Mouse (Mus musculus) stomach, embryonic 14.5 days (tissue): ENCODE data around the gene Upk3a. TPM values are rescaled to one million over a fixed set of nuclear protein-coding genes. Genes with fewer than 3 reads are reported as not detected.

Experiments used
- ATAC-seq: fragments of 200-750 bp; cut with Nextera tagmentation; 2 replicates; pipeline ENCODE4 v1.8.0; 2017; ENCODE audit warnings: low read depth, moderate TSS enrichment; ENCODE audit not compliant: insufficient number of reproducible peaks, insufficient read depth, low FRiP score
- H3K27ac ChIP-seq: fragments of 300-500 bp; sonication (generic); 2 replicates; pipeline ENCODE4 v1.5.1; 2014; ENCODE audit warnings: mild to moderate bottlenecking, low read length, moderate library complexity, mixed read lengths
- H3K27me3 ChIP-seq: fragments of 300-500 bp; sonication (generic); 2 replicates; pipeline ENCODE4 v1.6.1; 2014; ENCODE audit warnings: low read length, control low read depth, mixed read lengths; ENCODE audit not compliant: control insufficient read depth, insufficient read depth
- H3K36me3 ChIP-seq: fragments of 300-500 bp; sonication (generic); 2 replicates; pipeline ENCODE4 v1.6.1; 2014; ENCODE audit warnings: mild to moderate bottlenecking, control low read depth, low read length, moderate library complexity, mixed read lengths; ENCODE audit not compliant: control insufficient read depth, insufficient read depth
- H3K4me1 ChIP-seq: fragments of 300-500 bp; sonication (generic); 2 replicates; pipeline ENCODE4 v1.6.1; 2014; ENCODE audit warnings: low read length, control low read depth, mixed read lengths; ENCODE audit not compliant: control insufficient read depth, insufficient read depth
- H3K4me2 ChIP-seq: fragments of 300-500 bp; sonication (generic); replicated peaks from 2 replicates; pipeline ENCODE4 v1.6.1; 2014; ENCODE audit warnings: low read depth, low read length, control low read depth
- H3K4me3 ChIP-seq: fragments of 300-500 bp; sonication (generic); 2 replicates; pipeline ENCODE4 v1.5.1; 2014; ENCODE audit warnings: low read depth, low read length, control low read depth
- H3K9ac ChIP-seq: fragments of 300-500 bp; sonication (generic); replicated peaks from 2 replicates; pipeline ENCODE4 v1.6.1; 2014; ENCODE audit warnings: low read depth, mild to moderate bottlenecking, control low read depth, low read length, moderate library complexity, mixed read lengths
- H3K9me3 ChIP-seq: fragments of 300-500 bp; sonication (generic); 2 replicates; pipeline ENCODE4 v1.6.1; 2016; ENCODE audit warnings: low read depth, low read length, control low read depth; ENCODE audit not compliant: control insufficient read depth
- WGBS: fragments of 180-500 bp; shearing (Covaris S2); extraction: QIAGEN DNeasy Blood & Tissue Kit; methylation state at CpG from one replicate; pipeline ENCODE4 v1.1.7; 2014; 5-methylcytosine and 5-hydroxymethylcytosine counted together
- polyA plus RNA-seq: library from polyadenylated mRNA; unstranded; fragments of >200 nt; fragmentation: Nextera tagmentation; extraction: Ambion mirVana; gene quantifications from 2 replicates; pipeline ENCODE4 v1.2.1, GENCODE M21; 2014

The Upk3a gene
- polyA plus RNA-seq, 1 experiment from 2014 or later: 11.5 TPM

- Histone ChIP-seq H3K4me1 (peaks cover 12% of the 10 kb centered on the region; the same call in 1 of the 2 replicates), H3K4me2 (peak overlapping the region; percentile 72), H3K36me3 (no peaks in the 10 kb centered on the region), H3K9ac (peak overlapping the region; percentile 81), H3K27ac (peak overlapping the region; percentile 78), H3K4me3 (peak overlapping the region; percentile 74), H3K27me3 (no peaks in the 10 kb centered on the region), H3K9me3 (no peaks in the 10 kb centered on the region)
- ATAC-seq: peak; percentile 92
- 0% methylated on average over 61 of the region's 75 CpGs for WGBS
These were observed 19.8 kb downstream of the Upk3a start for GRCm38 (mm10) chr15:85036566-85037342.

DNA sequence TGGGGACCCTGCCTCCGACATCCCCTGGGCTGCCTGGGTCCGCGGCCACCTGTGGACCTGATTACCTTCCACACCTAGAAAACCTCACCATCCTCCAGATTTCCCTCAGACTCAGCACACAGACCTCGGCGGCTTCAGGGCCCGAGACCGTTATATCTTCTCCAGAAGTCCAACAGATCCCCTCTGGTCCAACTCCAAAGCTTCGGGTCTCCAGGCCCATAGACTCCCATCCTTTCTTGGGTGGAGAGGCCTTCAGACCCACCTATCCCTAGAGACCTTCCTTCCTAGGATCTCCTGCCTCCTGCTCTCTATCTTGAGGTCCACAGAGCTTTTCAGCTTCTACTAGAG is 20.4 kb downstream of the Upk3a start:
- no peaks in the 10 kb centered on the region for H3K9me3 ChIP-seq
- ATAC-seq: no peak
- H3K36me3 ChIP-seq: no peaks in the 10 kb centered on the region
- no peaks in the 10 kb centered on the region for H3K27me3 ChIP-seq
- H3K4me1 ChIP-seq: peaks cover 17% of the 10 kb centered on the region; the same call in 1 of the 2 replicates
- H3K4me2 ChIP-seq: peak overlapping the region; percentile 72
- H3K9ac ChIP-seq: peak overlapping the region; percentile 81
- H3K27ac ChIP-seq: no peak overlapping the region; the same call in 1 of the 2 replicates
- peak overlapping the region; percentile 74 for H3K4me3 ChIP-seq
- 4% methylated on average over 8 of the region's 8 CpGs for WGBS

DNA sequence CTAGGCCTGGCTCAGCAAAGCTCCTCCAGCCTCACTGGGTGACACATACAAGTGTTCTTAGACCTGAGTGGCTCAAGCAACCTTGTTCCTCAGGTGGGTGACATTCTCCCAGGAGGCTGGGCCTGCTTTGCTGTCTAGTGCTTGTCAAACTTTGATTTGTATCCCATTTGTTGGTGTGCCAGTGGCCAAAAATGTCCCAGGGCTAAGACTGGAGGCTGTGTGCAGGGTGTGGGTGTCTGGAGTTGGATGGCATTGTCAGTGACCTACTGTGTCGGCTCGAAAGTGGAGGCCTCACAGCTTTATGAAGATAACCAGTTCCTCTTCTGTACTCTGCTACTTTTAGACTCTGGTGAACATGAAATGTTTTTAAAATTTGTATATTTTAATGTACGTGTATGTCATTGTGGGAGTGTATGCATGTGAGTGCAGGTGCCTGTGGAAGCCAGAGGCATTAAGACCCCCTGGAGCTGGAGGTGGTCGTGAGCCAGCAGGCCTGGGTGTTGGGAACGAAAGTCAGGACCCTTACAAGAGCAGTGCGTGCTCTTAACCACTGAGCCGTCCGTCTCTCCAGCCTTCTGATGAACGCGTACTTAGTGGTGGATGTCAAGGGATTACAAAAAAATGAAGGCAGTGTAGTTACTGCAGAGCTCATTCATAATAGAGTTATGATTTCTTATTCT is 24.7 kb downstream of the Upk3a start:
- Histone ChIP-seq H3K9ac (no peak overlapping the region), H3K36me3 (peaks cover 9% of the 10 kb centered on the region), H3K4me3 (no peak overlapping the region), H3K27ac (peak overlapping the region; percentile 82), H3K9me3 (no peaks in the 10 kb centered on the region), H3K4me1 (peaks cover 27% of the 10 kb centered on the region; the same call in 1 of the 2 replicates), H3K4me2 (no peak overlapping the region), H3K27me3 (no peaks in the 10 kb centered on the region)
- no peak for ATAC-seq
- WGBS: 74% methylated on average over 10 of the region's 10 CpGs

DNA sequence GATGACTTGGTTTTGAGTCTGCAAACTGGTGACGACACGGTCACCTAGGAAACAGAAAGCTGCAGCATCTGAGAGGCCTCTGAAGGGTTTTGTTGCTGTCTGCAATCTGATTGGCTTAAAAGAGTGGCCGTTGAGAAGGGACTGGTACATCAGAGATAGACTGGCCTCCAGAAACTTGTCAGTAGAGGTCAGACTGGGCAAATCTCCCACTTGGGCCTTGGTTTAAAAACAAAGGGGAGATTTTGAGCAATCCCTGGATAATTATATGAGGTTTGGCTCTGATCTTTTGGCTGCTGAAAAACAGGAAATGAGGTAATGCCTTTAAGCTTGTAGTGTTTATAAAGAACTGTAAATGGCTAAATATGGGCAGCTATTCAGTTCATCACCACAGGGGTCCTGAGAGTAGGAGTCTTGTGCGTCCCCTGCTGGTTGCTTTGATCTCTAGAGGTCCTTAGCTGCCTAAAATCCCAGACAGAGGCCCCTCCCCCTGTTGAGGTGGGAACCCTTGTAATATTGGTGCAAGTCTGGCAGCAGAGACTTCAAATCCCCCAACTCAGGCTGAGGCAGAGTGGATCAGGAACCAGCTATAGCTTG is 25.5 kb downstream of the Upk3a start:
- Histone ChIP-seq H3K27me3 (no peaks in the 10 kb centered on the region), H3K4me3 (no peak overlapping the region), H3K4me2 (peak overlapping the region; percentile 11), H3K36me3 (peaks cover 13% of the 10 kb centered on the region), H3K27ac (peak overlapping the region; percentile 82), H3K9me3 (no peaks in the 10 kb centered on the region), H3K9ac (no peak overlapping the region), H3K4me1 (peaks cover 26% of the 10 kb centered on the region; the same call in 1 of the 2 replicates)
- peak; percentile 83; the same call in 1 of the 2 replicates for ATAC-seq
- WGBS: 12% methylated on average over 4 of the region's 4 CpGs

GRCm38 (mm10) chr15:85043116-85043515 is 26.2 kb downstream of the Upk3a start:
- H3K27me3 ChIP-seq: no peaks in the 10 kb centered on the region
- WGBS: 49% methylated on average over 5 of the region's 5 CpGs
- H3K9me3 ChIP-seq: no peaks in the 10 kb centered on the region
- peaks cover 16% of the 10 kb centered on the region for H3K36me3 ChIP-seq
- ATAC-seq: no peak
- H3K4me1 ChIP-seq: peaks cover 22% of the 10 kb centered on the region; the same call in 1 of the 2 replicates
- H3K9ac ChIP-seq: no peak overlapping the region; the same call in 1 of the 2 replicates
- no peak overlapping the region for H3K4me3 ChIP-seq
- H3K4me2 ChIP-seq: peak overlapping the region; percentile 11
- peak overlapping the region; percentile 82 for H3K27ac ChIP-seq

DNA sequence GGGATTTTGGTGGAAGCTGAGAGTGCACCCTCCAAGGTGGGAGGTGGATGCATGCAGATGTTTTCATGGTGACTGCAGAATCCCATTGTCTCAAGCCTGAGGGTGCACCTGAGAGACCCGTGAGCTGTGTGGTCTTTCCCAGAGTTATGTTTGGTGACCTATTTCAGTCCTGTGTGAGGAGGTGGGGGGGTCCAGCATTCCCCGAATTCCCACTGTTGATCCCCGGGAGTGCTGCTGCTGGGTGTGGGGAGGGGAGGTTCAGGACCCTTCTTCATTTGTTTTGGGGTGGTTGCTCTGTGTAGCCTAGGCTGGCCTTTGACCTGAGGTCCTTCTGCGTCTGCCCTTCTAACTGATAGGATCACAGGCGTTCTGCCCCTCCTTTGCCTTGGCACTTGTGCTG is 26.8 kb downstream of the Upk3a start:
- H3K4me3 ChIP-seq: no peak overlapping the region
- peaks cover 23% of the 10 kb centered on the region for H3K36me3 ChIP-seq
- no peaks in the 10 kb centered on the region for H3K9me3 ChIP-seq
- no peak for ATAC-seq
- no peak overlapping the region for H3K27ac ChIP-seq
- H3K4me1 ChIP-seq: peaks cover 22% of the 10 kb centered on the region; the same call in 1 of the 2 replicates
- H3K9ac ChIP-seq: no peak overlapping the region
- WGBS: 63% methylated on average over 5 of the region's 5 CpGs
- peak overlapping the region; percentile 11; the same call in 1 of the 2 replicates for H3K4me2 ChIP-seq
- H3K27me3 ChIP-seq: no peaks in the 10 kb centered on the region

DNA sequence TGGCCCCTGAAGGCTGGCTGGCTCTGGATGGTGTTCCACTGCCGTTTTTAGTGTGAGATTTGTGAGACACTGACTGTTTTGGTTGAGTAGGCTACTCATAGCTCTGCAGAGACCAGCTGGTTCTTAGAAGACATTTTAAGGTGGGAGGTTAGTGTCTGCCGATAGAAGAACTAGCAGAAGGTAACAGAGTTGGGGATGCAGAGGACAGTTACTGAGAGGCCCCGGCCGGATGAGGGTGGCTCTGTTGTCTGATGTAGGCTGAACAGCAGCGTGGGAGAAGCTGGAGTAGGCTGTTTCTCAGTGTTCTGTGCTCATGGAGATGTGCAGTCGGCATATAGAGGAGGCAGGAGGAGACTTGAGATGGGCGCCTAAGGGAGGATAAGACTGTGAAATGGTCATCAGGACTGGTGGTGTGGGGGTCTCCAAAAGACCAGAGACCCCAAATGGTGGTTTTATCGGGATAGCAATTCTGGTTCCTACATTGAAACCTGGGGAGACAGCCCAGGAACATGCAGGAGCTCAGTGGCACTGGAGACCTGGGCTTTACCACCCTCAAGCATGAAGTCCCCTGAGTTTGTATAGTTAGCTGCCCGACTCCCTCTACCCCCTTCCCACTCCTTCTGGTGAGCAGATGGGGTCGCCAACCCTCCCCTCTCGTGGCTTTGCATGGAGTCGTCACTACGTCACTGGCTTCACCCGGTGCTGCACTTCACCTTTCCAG is 29.4 kb downstream of the Upk3a start:
- peaks cover 21% of the 10 kb centered on the region; the same call in 1 of the 2 replicates for H3K4me1 ChIP-seq
- H3K9me3 ChIP-seq: no peaks in the 10 kb centered on the region
- no peak for ATAC-seq
- no peak overlapping the region for H3K9ac ChIP-seq
- no peak overlapping the region for H3K4me2 ChIP-seq
- no peak overlapping the region for H3K4me3 ChIP-seq
- no peaks in the 10 kb centered on the region for H3K27me3 ChIP-seq
- no peak overlapping the region for H3K27ac ChIP-seq
- WGBS: 91% methylated on average over 14 of the region's 14 CpGs
- peaks cover 39% of the 10 kb centered on the region for H3K36me3 ChIP-seq

DNA sequence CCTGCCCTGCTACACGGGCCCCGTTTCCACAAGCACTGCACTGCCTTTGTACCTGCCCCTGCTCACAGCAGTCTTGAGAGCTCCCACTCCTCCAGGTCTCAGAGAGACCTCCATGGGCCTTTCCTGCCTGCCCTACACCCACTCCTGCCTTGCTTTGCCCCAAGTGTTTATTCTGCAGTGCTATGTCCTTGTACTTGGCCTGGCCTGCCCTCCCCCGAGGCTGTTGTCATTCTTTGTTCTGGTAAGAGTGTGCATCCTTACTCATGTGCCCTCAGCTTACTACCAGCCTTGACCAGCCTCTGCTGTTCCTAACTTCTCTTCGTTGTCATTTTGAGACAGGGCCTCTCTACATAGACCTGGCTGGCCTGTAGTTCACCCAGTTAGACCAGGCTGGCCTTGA is 30.9 kb downstream of the Upk3a start:
- no peak overlapping the region for H3K4me2 ChIP-seq
- no peaks in the 10 kb centered on the region for H3K27me3 ChIP-seq
- peaks cover 8% of the 10 kb centered on the region; the same call in 1 of the 2 replicates for H3K4me1 ChIP-seq
- H3K36me3 ChIP-seq: peaks cover 46% of the 10 kb centered on the region
- no peaks in the 10 kb centered on the region for H3K9me3 ChIP-seq
- H3K4me3 ChIP-seq: no peak overlapping the region
- no peak overlapping the region for H3K9ac ChIP-seq
- ATAC-seq: no peak
- 85% methylated on average over 4 of the region's 4 CpGs for WGBS
- H3K27ac ChIP-seq: no peak overlapping the region
